Mouse (Mus musculus): ENCODE measurements around the gene Epha3. TPM values are rescaled to one million over a fixed set of nuclear protein-coding genes. Genes with fewer than 3 reads are reported as not detected.
A peak's percentile ranks its signal among the peaks of the same experiment; 100 is the strongest.

Epha3 gene
- 14.0 and 16.3 TPM in 2 replicates for polyA plus RNA-seq (2015; fragmentation: Nextera tagmentation; extraction: Ambion mirVana)

GRCm38 (mm10) chr16:63863913-63864330 lies at the start of gene Epha3:
Gene Epha3, minus strand, starts transcription at chr16:63864175.
- peak; percentile 87 for ATAC-seq

GRCm38 (mm10) chr16:63903425-63903824 lies 39.5 kb upstream of the Epha3 start:
- WGBS = 32% methylated on average over 13 of the region's 13 CpGs
- ATAC-seq = no peak
- H3K4me2 ChIP-seq (replicated peaks; ENCODE audit: low read depth, low read length) = no peak overlapping the region
- no peak for TF ChIP-seq CTCF (IDR thresholded peaks at IDR 0.05)
- no peak for TF ChIP-seq EP300 (IDR thresholded peaks at IDR 0.05)
- no peak overlapping the region for H3K27ac ChIP-seq (ENCODE audit: low read length)
- no peak overlapping the region for H3K9ac ChIP-seq (replicated peaks; ENCODE audit: low read depth)
- no peak overlapping the region for H3K4me3 ChIP-seq (ENCODE audit: low read depth, low read length)
- DNase-seq (ENCODE audit: low spot score) = no peak
- no peaks in the 10 kb centered on the region for H3K4me1 ChIP-seq (ENCODE audit: insufficient read depth, low read depth, low read length)
- no peaks in the 10 kb centered on the region for H3K9me3 ChIP-seq (ENCODE audit: low read length)
- no peaks in the 10 kb centered on the region for H3K27me3 ChIP-seq (replicated peaks; ENCODE audit: insufficient read depth, low read length)
- no peaks in the 10 kb centered on the region for H3K36me3 ChIP-seq (ENCODE audit: insufficient read depth, low read length)

More at GRCm38 (mm10) chr16:63863913-63864330, at the start of gene Epha3:
- no peaks in the 10 kb centered on the region for H3K9me3 ChIP-seq (ENCODE audit: low read length)
- no peaks in the 10 kb centered on the region for H3K36me3 ChIP-seq (ENCODE audit: insufficient read depth, low read length)
- peak within 1 kb of the TSS; percentile 55 for H3K4me3 ChIP-seq (ENCODE audit: low read depth, low read length)
- peak within 1 kb of the TSS; percentile 73 for H3K4me2 ChIP-seq (replicated peaks; ENCODE audit: low read depth, low read length)
- H3K27ac ChIP-seq (ENCODE audit: low read length) = peak within 1 kb of the TSS; percentile 9; the same call in 1 of the 2 replicates
- DNase-seq (ENCODE audit: low spot score) = peak; percentile 86
- no peaks in the 10 kb centered on the region for H3K27me3 ChIP-seq (replicated peaks; ENCODE audit: insufficient read depth, low read length)
- TF ChIP-seq CTCF (IDR thresholded peaks at IDR 0.05) (peak; percentile 27; the same call in 1 of the 2 replicates), EP300 (IDR thresholded peaks at IDR 0.05) (no peak)
- peak within 1 kb of the TSS; percentile 40; the same call in 1 of the 2 replicates for H3K9ac ChIP-seq (replicated peaks; ENCODE audit: low read depth)
- 0% methylated on average over 28 of the region's 28 CpGs for whole genome bisulfite sequencing
- H3K4me1 ChIP-seq (ENCODE audit: insufficient read depth, low read depth, low read length) = no peaks in the 10 kb centered on the region

GRCm38 (mm10) chr16:63881190-63881589 lies 17.2 kb upstream of the Epha3 start:
- 85% methylated on average over 1 of the region's 1 CpGs for WGBS
- no peak overlapping the region for H3K4me2 ChIP-seq (replicated peaks; ENCODE audit: low read depth, low read length)
- no peak overlapping the region for H3K4me3 ChIP-seq (ENCODE audit: low read depth, low read length)
- no peaks in the 10 kb centered on the region for H3K27me3 ChIP-seq (replicated peaks; ENCODE audit: insufficient read depth, low read length)
- H3K4me1 ChIP-seq (ENCODE audit: insufficient read depth, low read depth, low read length) = no peaks in the 10 kb centered on the region
- DNase-seq (ENCODE audit: low spot score) = no peak
- no peak for TF ChIP-seq CTCF (IDR thresholded peaks at IDR 0.05)
- TF ChIP-seq EP300 (IDR thresholded peaks at IDR 0.05) = no peak
- H3K27ac ChIP-seq (ENCODE audit: low read length) = no peak overlapping the region
- H3K36me3 ChIP-seq (ENCODE audit: insufficient read depth, low read length) = no peaks in the 10 kb centered on the region
- H3K9me3 ChIP-seq (ENCODE audit: low read length) = no peaks in the 10 kb centered on the region
- no peak overlapping the region for H3K9ac ChIP-seq (replicated peaks; ENCODE audit: low read depth)
- ATAC-seq = no peak

GRCm38 (mm10) chr16:63872313-63872712 lies 8.3 kb upstream of the Epha3 start:
- Histone ChIP-seq H3K27me3 (replicated peaks; ENCODE audit: insufficient read depth, low read length) (no peaks in the 10 kb centered on the region), H3K27ac (ENCODE audit: low read length) (no peak overlapping the region), H3K4me3 (ENCODE audit: low read depth, low read length) (no peak overlapping the region), H3K4me1 (ENCODE audit: insufficient read depth, low read depth, low read length) (no peaks in the 10 kb centered on the region), H3K4me2 (replicated peaks; ENCODE audit: low read depth, low read length) (no peak overlapping the region), H3K36me3 (ENCODE audit: insufficient read depth, low read length) (no peaks in the 10 kb centered on the region), H3K9ac (replicated peaks; ENCODE audit: low read depth) (no peak overlapping the region), H3K9me3 (ENCODE audit: low read length) (no peaks in the 10 kb centered on the region)
- no peak for ATAC-seq
- 9% methylated on average over 7 of the region's 7 CpGs for WGBS
- TF ChIP-seq CTCF (IDR thresholded peaks at IDR 0.05) (peak; percentile 82), EP300 (IDR thresholded peaks at IDR 0.05) (no peak)
- peak; percentile 41 for DNase-seq (ENCODE audit: low spot score)

DNA sequence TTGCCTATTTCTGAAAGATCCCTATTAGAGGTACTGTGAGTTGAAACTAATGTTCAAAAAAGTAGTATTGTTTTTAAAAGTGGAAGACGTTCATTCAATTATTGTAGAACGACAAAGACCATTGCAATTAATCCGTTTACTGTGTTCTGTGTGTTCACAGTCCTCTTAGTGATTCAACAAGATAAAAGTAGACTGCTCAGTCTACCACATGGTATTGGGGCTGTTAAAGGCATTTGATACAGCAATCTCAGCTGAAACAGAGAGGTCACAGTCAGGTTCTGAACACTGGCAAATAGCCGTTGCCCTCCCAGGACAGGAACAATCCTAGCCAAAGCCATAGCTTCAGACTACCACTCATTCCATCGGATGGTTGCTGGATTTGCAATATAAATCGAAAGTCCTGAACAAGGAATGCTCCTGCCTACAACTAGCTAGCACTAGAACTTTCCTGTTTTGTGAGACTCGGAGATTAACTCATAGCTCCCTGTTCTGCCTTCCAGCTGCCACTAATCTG lies 545 bp upstream of the Epha3 start:
- Histone ChIP-seq H3K9me3 (ENCODE audit: low read length) (no peaks in the 10 kb centered on the region), H3K4me1 (ENCODE audit: insufficient read depth, low read depth, low read length) (no peaks in the 10 kb centered on the region), H3K4me2 (replicated peaks; ENCODE audit: low read depth, low read length) (peak overlapping the region; percentile 73), H3K27me3 (replicated peaks; ENCODE audit: insufficient read depth, low read length) (no peaks in the 10 kb centered on the region), H3K9ac (replicated peaks; ENCODE audit: low read depth) (peak overlapping the region; percentile 40; the same call in 1 of the 2 replicates), H3K27ac (ENCODE audit: low read length) (peak overlapping the region; percentile 9; the same call in 1 of the 2 replicates), H3K36me3 (ENCODE audit: insufficient read depth, low read length) (no peaks in the 10 kb centered on the region), H3K4me3 (ENCODE audit: low read depth, low read length) (peak overlapping the region; percentile 55)
- ATAC-seq = no peak; the same call in 1 of the 2 replicates
- TF ChIP-seq EP300 (IDR thresholded peaks at IDR 0.05) = no peak
- no peak for TF ChIP-seq CTCF (IDR thresholded peaks at IDR 0.05)
- peak; percentile 15 for DNase-seq (ENCODE audit: low spot score)
- 24% methylated on average over 7 of the region's 7 CpGs for WGBS

DNA sequence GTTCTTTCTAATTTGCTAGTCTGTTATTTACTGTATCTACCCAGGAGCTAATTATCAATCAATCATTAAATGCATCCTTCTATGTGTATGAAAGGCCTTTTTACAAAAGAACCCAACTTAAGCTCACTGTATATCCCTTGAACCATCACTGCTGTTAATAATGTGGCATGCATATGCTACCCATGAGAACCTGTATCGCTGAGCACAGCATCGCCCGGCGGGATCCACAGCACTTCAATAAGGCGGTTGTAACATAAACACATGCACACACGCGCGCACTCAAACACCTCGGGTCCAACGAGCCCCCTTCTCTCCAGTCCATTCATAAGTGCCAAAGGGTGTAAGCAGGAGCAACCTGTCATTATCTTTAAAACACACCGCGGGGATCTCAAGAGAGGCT lies 794 bp downstream of the Epha3 start:
- ATAC-seq = no peak
- DNase-seq (ENCODE audit: low spot score) = no peak
- Histone ChIP-seq H3K27ac (ENCODE audit: low read length) (no peak overlapping the region), H3K4me2 (replicated peaks; ENCODE audit: low read depth, low read length) (peak overlapping the region; percentile 73), H3K36me3 (ENCODE audit: insufficient read depth, low read length) (no peaks in the 10 kb centered on the region), H3K9ac (replicated peaks; ENCODE audit: low read depth) (0 out of 2 replicates have a peak overlapping the region, but pooled peaks have one; percentile 24), H3K4me3 (ENCODE audit: low read depth, low read length) (peak overlapping the region; percentile 55), H3K27me3 (replicated peaks; ENCODE audit: insufficient read depth, low read length) (no peaks in the 10 kb centered on the region), H3K9me3 (ENCODE audit: low read length) (no peaks in the 10 kb centered on the region), H3K4me1 (ENCODE audit: insufficient read depth, low read depth, low read length) (no peaks in the 10 kb centered on the region; the same call in 1 of the 2 replicates)
- WGBS = under 1% methylated on average over 12 of the region's 12 CpGs
- TF ChIP-seq EP300 (IDR thresholded peaks at IDR 0.05) (no peak), CTCF (IDR thresholded peaks at IDR 0.05) (no peak)
